Mouse (Mus musculus) heart, adult 2 months (tissue): ENCODE measurements around the gene Plekhm1. TPM values are rescaled to one million over a fixed set of nuclear protein-coding genes. Genes with fewer than 3 reads are reported as not detected.

Experiments used
- DNase-seq, 2 experiments: peaks; one replicate each; pipeline ENCODE4 v3.0.0; 2021
- H3K27ac ChIP-seq: fragments of 200-600 bp; 2 replicates; pipeline ENCODE4 v1.8.1; 2022
- H3K27me3 ChIP-seq: fragments of 200-500 bp; 2 replicates; pipeline ENCODE4 v1.6.1; 2012; ENCODE audit warnings: mild to moderate bottlenecking, low read length, inconsistent platforms, mixed read lengths; ENCODE audit not compliant: control insufficient read depth, insufficient read depth
- H3K36me3 ChIP-seq: fragments of 200-500 bp; 2 replicates; pipeline ENCODE4 v1.6.1; 2012; ENCODE audit warnings: low read length, inconsistent platforms; ENCODE audit not compliant: control insufficient read depth, insufficient read depth
- H3K4me1 ChIP-seq: fragments of 200-500 bp; 2 replicates; pipeline ENCODE4 v1.6.1; 2011; ENCODE audit warnings: low read length; ENCODE audit not compliant: control insufficient read depth, insufficient read depth
- H3K4me3 ChIP-seq: fragments of 200-600 bp; 2 replicates; pipeline ENCODE4 v1.8.1; 2022
- H3K79me2 ChIP-seq: fragments of 200-500 bp; replicated peaks from 2 replicates; pipeline ENCODE4 v1.6.1; 2012; ENCODE audit warnings: mild to moderate bottlenecking, inconsistent platforms, low read length, moderate library complexity, mixed read lengths; ENCODE audit not compliant: control insufficient read depth, insufficient read depth
- H3K9ac ChIP-seq: fragments of 200-500 bp; 2 replicates; pipeline ENCODE4 v1.6.1; 2012; ENCODE audit warnings: low read depth, mild to moderate bottlenecking, control low read depth, inconsistent platforms, low read length, mixed read lengths
- CTCF ChIP-seq: fragments of 200-600 bp; IDR thresholded peaks from 2 replicates; pipeline ENCODE4 v1.8.1; 2022; ENCODE audit warnings: antibody characterized with exemption, mild to moderate bottlenecking, moderate library complexity
- EP300 ChIP-seq: fragments of 200-500 bp; IDR thresholded peaks from 2 replicates; pipeline ENCODE4 v1.6.1; 2011; ENCODE audit warnings: low read depth, low read length, control low read depth; ENCODE audit not compliant: insufficient read depth
- POLR2A ChIP-seq: fragments of 200-500 bp; IDR thresholded peaks from 2 replicates; pipeline ENCODE4 v1.6.1; 2011; ENCODE audit warnings: mild to moderate bottlenecking, low read depth, low read length, control low read depth; ENCODE audit not compliant: insufficient read depth
- WGBS: fragments of 180-500 bp; shearing (Covaris S2); methylation state at CpG from one replicate; pipeline ENCODE4 v1.1.7; 2018; 5-methylcytosine and 5-hydroxymethylcytosine counted together
- intact Hi-C: fragments of 180-260 bp; cut with DNase I; formaldehyde crosslinking; loops from one replicate; pipeline ENCODE4 v1.15.1; 2025
- polyA plus RNA-seq: library from polyadenylated mRNA; depleted of rRNA; stranded (reverse); fragments of >200 nt; gene quantifications from 2 replicates; pipeline ENCODE4 v1.2.3, GENCODE M21; 2012
- total RNA-seq, 2 experiments: library from RNA; stranded (reverse); gene quantifications; 2 replicates each; pipeline ENCODE4 v1.2.3; 2021

The Plekhm1 gene
- total and polyA plus RNA-seq, 3 experiments, result 10.2 to 11.9 (median 10.6) TPM

- no peak for DNase-seq
- no peak overlapping the region for H3K27ac ChIP-seq
- no peak for TF ChIP-seq EP300
- TF ChIP-seq POLR2A, result no peak
- TF ChIP-seq CTCF, result no peak
- no peak overlapping the region for H3K4me3 ChIP-seq
- WGBS, result 79% methylated on average over 7 of the region's 7 CpGs
- no peak overlapping the region for H3K9ac ChIP-seq
- H3K36me3 ChIP-seq, result no peaks in the 10 kb centered on the region
- intact Hi-C loops, result no loop called here
- H3K4me1 ChIP-seq, result peaks cover 4% of the 10 kb centered on the region
- 0 out of 2 replicates have a peak, but pooled peaks cover 2% of the 10 kb centered on the region for H3K79me2 ChIP-seq
- no peaks in the 10 kb centered on the region for H3K27me3 ChIP-seq
These were observed 24.5 kb downstream of the Plekhm1 start for GRCm38 (mm10) chr11:103387870-103388526.

- Histone ChIP-seq H3K27ac (no peak overlapping the region), H3K4me3 (no peak overlapping the region), H3K4me1 (peaks cover 11% of the 10 kb centered on the region), H3K27me3 (no peaks in the 10 kb centered on the region), H3K9ac (no peak overlapping the region), H3K36me3 (peaks cover 6% of the 10 kb centered on the region), H3K79me2 (0 out of 2 replicates have a peak, but pooled peaks cover 2% of the 10 kb centered on the region)
- TF ChIP-seq POLR2A, result no peak
- TF ChIP-seq CTCF, result no peak
- TF ChIP-seq EP300, result no peak
- DNase-seq, result no peak
- 72% methylated on average over 9 of the region's 9 CpGs for WGBS
- intact Hi-C loops, result no loop called here
These were observed 25.7 kb downstream of the Plekhm1 start for GRCm38 (mm10) chr11:103386827-103387226.

DNA sequence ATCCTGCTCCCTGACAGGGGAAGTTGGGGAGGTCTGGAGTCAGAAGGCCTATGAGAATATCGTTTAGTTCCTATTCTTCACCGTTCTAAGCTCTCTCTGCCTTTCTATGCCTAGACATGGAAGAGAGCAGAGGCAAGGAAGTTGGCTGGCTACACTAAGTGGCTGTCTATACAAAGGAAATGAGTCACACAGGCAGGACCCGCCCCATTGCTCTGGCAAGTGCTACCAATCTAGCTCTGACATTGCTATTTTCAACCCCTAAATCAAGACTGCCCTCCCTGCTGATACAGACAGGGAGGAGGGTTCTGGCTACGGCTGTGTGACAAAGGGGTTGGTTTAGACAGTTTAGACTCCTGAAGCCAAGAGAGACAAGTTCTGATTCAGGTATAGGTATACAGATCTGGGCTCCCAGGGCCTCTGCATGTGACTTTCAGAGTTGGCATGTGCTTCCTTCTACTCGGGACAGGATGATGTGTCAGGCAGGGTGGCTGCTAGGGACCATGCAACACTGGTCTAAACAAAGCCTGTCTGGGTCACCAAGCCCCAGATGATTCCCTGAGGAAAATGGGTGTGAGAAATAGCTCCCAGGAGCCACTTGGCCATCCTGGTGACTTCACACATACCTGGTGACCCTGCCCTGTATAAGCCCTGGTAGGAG lies 30.4 kb downstream of the Plekhm1 start:
- Histone ChIP-seq H3K9ac (0 out of 2 replicates have a peak overlapping the region, but pooled peaks have one; percentile 9), H3K27me3 (no peaks in the 10 kb centered on the region), H3K4me1 (peaks cover 15% of the 10 kb centered on the region), H3K36me3 (peaks cover 12% of the 10 kb centered on the region), H3K79me2 (no peaks in the 10 kb centered on the region), H3K4me3 (no peak overlapping the region), H3K27ac (peak overlapping the region; percentile 90)
- intact Hi-C loops, result loop anchor here (1.0 kb wide), 1 partner anchor 19 kb away; the partner anchor contains the start of gene Arhgap27
- DNase-seq, result peak; percentile 81 to 90
- TF ChIP-seq POLR2A, result peak; percentile 55; the same call in 1 of the 2 replicates
- TF ChIP-seq EP300, result peak; percentile 85; the same call in 1 of the 2 replicates
- no peak for TF ChIP-seq CTCF
- 2% methylated on average over 5 of the region's 5 CpGs for WGBS

GRCm38 (mm10) chr11:103381505-103381904 lies 31.0 kb downstream of the Plekhm1 start:
- intact Hi-C loops, result no loop called here
- DNase-seq, result no peak
- Histone ChIP-seq H3K4me3 (no peak overlapping the region), H3K9ac (0 out of 2 replicates have a peak overlapping the region, but pooled peaks have one; percentile 9), H3K4me1 (peaks cover 15% of the 10 kb centered on the region), H3K36me3 (peaks cover 12% of the 10 kb centered on the region), H3K27me3 (no peaks in the 10 kb centered on the region), H3K27ac (peak overlapping the region; percentile 90), H3K79me2 (no peaks in the 10 kb centered on the region)
- WGBS, result 41% methylated on average over 7 of the region's 7 CpGs
- TF ChIP-seq POLR2A (no peak), EP300 (no peak), CTCF (no peak)

DNA sequence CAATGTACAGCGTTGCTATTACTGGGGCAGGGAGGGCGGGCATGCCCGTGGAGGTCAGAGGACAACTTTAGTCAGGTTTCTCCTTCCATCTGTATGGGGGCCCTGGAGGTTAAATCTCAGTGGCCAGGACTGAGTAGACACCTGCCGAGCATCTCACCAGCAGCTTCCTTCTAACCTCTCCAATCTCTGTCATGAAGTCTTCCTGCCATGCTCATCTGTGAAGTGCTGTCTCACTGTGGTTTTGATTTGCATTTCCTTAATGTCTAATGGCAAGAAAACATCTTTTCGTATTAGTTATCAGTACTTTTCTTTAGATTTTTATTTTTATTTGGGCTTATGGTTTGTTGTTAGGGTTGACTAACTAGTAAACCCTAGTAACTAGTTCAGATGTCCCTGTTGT lies 32.0 kb downstream of the Plekhm1 start:
- H3K4me1 ChIP-seq, result peaks cover 17% of the 10 kb centered on the region
- TF ChIP-seq EP300 (no peak), POLR2A (no peak), CTCF (no peak)
- peak overlapping the region; percentile 90 for H3K27ac ChIP-seq
- intact Hi-C loops, result no loop called here
- H3K79me2 ChIP-seq, result no peaks in the 10 kb centered on the region
- DNase-seq, result no peak
- H3K4me3 ChIP-seq, result no peak overlapping the region
- no peaks in the 10 kb centered on the region for H3K27me3 ChIP-seq
- peaks cover 12% of the 10 kb centered on the region for H3K36me3 ChIP-seq
- 92% methylated on average over 5 of the region's 5 CpGs for WGBS
- no peak overlapping the region for H3K9ac ChIP-seq

GRCm38 (mm10) chr11:103378341-103378740 lies 34.1 kb downstream of the Plekhm1 start:
- peaks cover 1% of the 10 kb centered on the region; the same call in 1 of the 2 replicates for H3K79me2 ChIP-seq
- no peak overlapping the region for H3K9ac ChIP-seq

More at GRCm38 (mm10) chr11:103378341-103378740, 34.1 kb downstream of the Plekhm1 start:
- no peaks in the 10 kb centered on the region for H3K27me3 ChIP-seq
- H3K4me1 ChIP-seq, result peaks cover 22% of the 10 kb centered on the region
- intact Hi-C loops, result no loop called here
- WGBS, result 54% methylated on average over 6 of the region's 6 CpGs
- peak overlapping the region; percentile 65 for H3K27ac ChIP-seq
- no peak for TF ChIP-seq POLR2A
- H3K36me3 ChIP-seq, result peaks cover 12% of the 10 kb centered on the region
- H3K4me3 ChIP-seq, result no peak overlapping the region
- DNase-seq, result no peak
